Mouse (Mus musculus) embryonic facial prominence, embryonic 14.5 days (tissue): ENCODE results near the gene Tiam2. TPM values are rescaled to one million over a fixed set of nuclear protein-coding genes. Genes with fewer than 3 reads are reported as not detected.

Experiments used
- ATAC-seq: fragments of 200-750 bp; cut with Nextera tagmentation; 2 replicates; pipeline ENCODE4 v1.8.0; 2017; ENCODE audit warnings: low read depth, moderate number of reproducible peaks, moderate TSS enrichment
- DNase-seq: peaks from one replicate; pipeline ENCODE4 v3.0.0-alpha.2; 2015; ENCODE audit warnings: low spot score
- H3K27ac ChIP-seq: fragments of 300-500 bp; sonication (generic); replicated peaks from 2 replicates; pipeline ENCODE4 v1.5.1; 2014; ENCODE audit warnings: low read depth, mild to moderate bottlenecking, low read length, moderate library complexity
- H3K27me3 ChIP-seq: fragments of 300-500 bp; sonication (generic); replicated peaks from 2 replicates; pipeline ENCODE4 v1.6.1; 2014; ENCODE audit warnings: low read length; ENCODE audit not compliant: control insufficient read depth, insufficient read depth
- H3K36me3 ChIP-seq: fragments of 300-500 bp; sonication (generic); 2 replicates; pipeline ENCODE4 v1.6.1; 2014; ENCODE audit warnings: low read length, mixed read lengths; ENCODE audit not compliant: control insufficient read depth, insufficient read depth
- H3K4me1 ChIP-seq: fragments of 300-500 bp; sonication (generic); 2 replicates; pipeline ENCODE4 v1.6.1; 2014; ENCODE audit warnings: antibody characterized with exemption, low read length; ENCODE audit not compliant: control insufficient read depth, insufficient read depth
- H3K4me2 ChIP-seq: fragments of 300-500 bp; sonication (generic); 2 replicates; pipeline ENCODE4 v1.6.1; 2014; ENCODE audit warnings: low read depth, mild to moderate bottlenecking, low read length, moderate library complexity, mixed read lengths
- H3K4me3 ChIP-seq: fragments of 300-500 bp; sonication (generic); 2 replicates; pipeline ENCODE4 v1.5.1; 2014; ENCODE audit warnings: low read depth, mild to moderate bottlenecking, low read length
- H3K9ac ChIP-seq: fragments of 300-500 bp; sonication (generic); 2 replicates; pipeline ENCODE4 v1.6.1; 2014; ENCODE audit warnings: low read depth, mild to moderate bottlenecking, low read length, moderate library complexity, mixed read lengths
- H3K9me3 ChIP-seq: fragments of 300-500 bp; sonication (generic); 2 replicates; pipeline ENCODE4 v1.6.1; 2016; ENCODE audit warnings: low read length; ENCODE audit not compliant: control insufficient read depth
- WGBS: fragments of 180-500 bp; shearing (Covaris S2); extraction: QIAGEN DNeasy Blood & Tissue Kit; methylation state at CpG from one replicate; pipeline ENCODE4 v1.1.7; 2014; 5-methylcytosine and 5-hydroxymethylcytosine counted together
- polyA plus RNA-seq: library from polyadenylated mRNA; unstranded; fragments of >200 nt; fragmentation: Nextera tagmentation; extraction: Ambion mirVana; gene quantifications from 2 replicates; pipeline ENCODE4 v1.2.1, GENCODE M21; 2014

Gene Tiam2
- polyA plus RNA-seq, 1 experiment from 2014 or later = 19.9 TPM

GRCm38 (mm10) chr17:3415580-3415979 is 89.2 kb downstream of the Tiam2 start:
- Histone ChIP-seq H3K4me1 (peaks cover 6% of the 10 kb centered on the region), H3K9me3 (no peaks in the 10 kb centered on the region), H3K9ac (no peak overlapping the region), H3K27me3 (peaks cover 2% of the 10 kb centered on the region; the same call in 1 of the 2 replicates), H3K4me2 (no peak overlapping the region), H3K36me3 (0 out of 2 replicates have a peak, but pooled peaks cover 3% of the 10 kb centered on the region), H3K4me3 (no peak overlapping the region), H3K27ac (no peak overlapping the region)
- no peak for DNase-seq
- ATAC-seq = no peak
- 91% methylated on average over 3 of the region's 3 CpGs for WGBS

GRCm38 (mm10) chr17:3416401-3416800 is 90.0 kb downstream of the Tiam2 start:
- Histone ChIP-seq H3K4me1 (peaks cover 6% of the 10 kb centered on the region), H3K4me2 (no peak overlapping the region), H3K27ac (no peak overlapping the region), H3K9ac (no peak overlapping the region), H3K4me3 (no peak overlapping the region), H3K9me3 (no peaks in the 10 kb centered on the region), H3K36me3 (peaks cover 7% of the 10 kb centered on the region; the same call in 1 of the 2 replicates), H3K27me3 (peaks cover 2% of the 10 kb centered on the region; the same call in 1 of the 2 replicates)
- ATAC-seq (no peak), DNase-seq (no peak)
- 53% methylated on average over 3 of the region's 3 CpGs for WGBS

GRCm38 (mm10) chr17:3419368-3419928 is 93.1 kb downstream of the Tiam2 start:
- Histone ChIP-seq H3K4me1 (peaks cover 6% of the 10 kb centered on the region), H3K9ac (no peak overlapping the region), H3K27me3 (no peaks in the 10 kb centered on the region), H3K9me3 (no peaks in the 10 kb centered on the region), H3K36me3 (peaks cover 19% of the 10 kb centered on the region; the same call in 1 of the 2 replicates), H3K27ac (no peak overlapping the region), H3K4me2 (no peak overlapping the region), H3K4me3 (no peak overlapping the region)
- DNase-seq (peak; percentile 69), ATAC-seq (peak; percentile 41; the same call in 1 of the 2 replicates)
- 54% methylated on average over 10 of the region's 10 CpGs for WGBS

- Histone ChIP-seq H3K36me3 (peaks cover 19% of the 10 kb centered on the region; the same call in 1 of the 2 replicates), H3K27ac (no peak overlapping the region), H3K9ac (no peak overlapping the region), H3K4me1 (peaks cover 6% of the 10 kb centered on the region), H3K4me3 (no peak overlapping the region), H3K27me3 (no peaks in the 10 kb centered on the region), H3K4me2 (no peak overlapping the region), H3K9me3 (no peaks in the 10 kb centered on the region)
- 89% methylated on average over 4 of the region's 4 CpGs for WGBS
- DNase-seq = no peak
- no peak for ATAC-seq
These were observed 93.8 kb downstream of the Tiam2 start for GRCm38 (mm10) chr17:3420148-3420547.

GRCm38 (mm10) chr17:3423416-3423815 is 97.0 kb downstream of the Tiam2 start:
- H3K27ac ChIP-seq = 0 out of 2 replicates have a peak overlapping the region, but pooled peaks have one; percentile 21
- H3K4me3 ChIP-seq = no peak overlapping the region
- peak; percentile 69 for DNase-seq
- H3K36me3 ChIP-seq = peaks cover 31% of the 10 kb centered on the region; the same call in 1 of the 2 replicates
- H3K4me2 ChIP-seq = no peak overlapping the region
- H3K4me1 ChIP-seq = peaks cover 6% of the 10 kb centered on the region
- H3K9ac ChIP-seq = no peak overlapping the region
- peak; percentile 28; the same call in 1 of the 2 replicates for ATAC-seq
- H3K9me3 ChIP-seq = no peaks in the 10 kb centered on the region
- WGBS = 60% methylated on average over 2 of the region's 2 CpGs
- H3K27me3 ChIP-seq = no peaks in the 10 kb centered on the region

- WGBS = 94% methylated on average over 9 of the region's 9 CpGs
These were observed 102.3 kb downstream of the Tiam2 start for GRCm38 (mm10) chr17:3428659-3429058.

GRCm38 (mm10) chr17:3432590-3433498 is 106.5 kb downstream of the Tiam2 start:
- 37% methylated on average over 10 of the region's 10 CpGs for WGBS
- no peak overlapping the region for H3K27ac ChIP-seq

More at GRCm38 (mm10) chr17:3428659-3429058, 102.3 kb downstream of the Tiam2 start:
- Histone ChIP-seq H3K4me1 (no peaks in the 10 kb centered on the region), H3K36me3 (peaks cover 51% of the 10 kb centered on the region; the same call in 1 of the 2 replicates), H3K9ac (no peak overlapping the region), H3K27ac (no peak overlapping the region), H3K27me3 (no peaks in the 10 kb centered on the region), H3K4me2 (no peak overlapping the region), H3K4me3 (no peak overlapping the region), H3K9me3 (no peaks in the 10 kb centered on the region)
- no peak for ATAC-seq
- DNase-seq = no peak

GRCm38 (mm10) chr17:3433521-3434271 is 107.3 kb downstream of the Tiam2 start:
- no peaks in the 10 kb centered on the region for H3K27me3 ChIP-seq
- no peak overlapping the region for H3K4me2 ChIP-seq
- no peak overlapping the region for H3K27ac ChIP-seq
- H3K4me1 ChIP-seq = 0 out of 2 replicates have a peak, but pooled peaks cover 6% of the 10 kb centered on the region
- WGBS = 88% methylated on average over 3 of the region's 3 CpGs
- DNase-seq (no peak), ATAC-seq (no peak)
- H3K4me3 ChIP-seq = no peak overlapping the region
- no peak overlapping the region for H3K9ac ChIP-seq
- H3K36me3 ChIP-seq = peaks cover 45% of the 10 kb centered on the region
- H3K9me3 ChIP-seq = no peaks in the 10 kb centered on the region

More at GRCm38 (mm10) chr17:3432590-3433498, 106.5 kb downstream of the Tiam2 start:
- Histone ChIP-seq H3K9me3 (no peaks in the 10 kb centered on the region), H3K27me3 (no peaks in the 10 kb centered on the region), H3K36me3 (peaks cover 45% of the 10 kb centered on the region), H3K4me3 (no peak overlapping the region), H3K9ac (no peak overlapping the region), H3K4me2 (no peak overlapping the region), H3K4me1 (0 out of 2 replicates have a peak, but pooled peaks cover 6% of the 10 kb centered on the region)
- ATAC-seq = peak; percentile 70; the same call in 1 of the 2 replicates
- DNase-seq = peak; percentile 69
